Mouse (Mus musculus) right cerebral cortex, adult 2 months (tissue): ENCODE measurements at regions not wholly inside any gene's neighbourhood (a gene's known extent, or its start where the extent isn't known, plus 50 kb on each side); places are given as distances from the start of the nearest gene placed in this dataset.

Source experiments
- DNase-seq, 2 experiments: peaks; one replicate each; pipeline ENCODE4 v3.0.0; 2021 to 2022; ENCODE audit warnings: low spot score in 2 of 2

DNA sequence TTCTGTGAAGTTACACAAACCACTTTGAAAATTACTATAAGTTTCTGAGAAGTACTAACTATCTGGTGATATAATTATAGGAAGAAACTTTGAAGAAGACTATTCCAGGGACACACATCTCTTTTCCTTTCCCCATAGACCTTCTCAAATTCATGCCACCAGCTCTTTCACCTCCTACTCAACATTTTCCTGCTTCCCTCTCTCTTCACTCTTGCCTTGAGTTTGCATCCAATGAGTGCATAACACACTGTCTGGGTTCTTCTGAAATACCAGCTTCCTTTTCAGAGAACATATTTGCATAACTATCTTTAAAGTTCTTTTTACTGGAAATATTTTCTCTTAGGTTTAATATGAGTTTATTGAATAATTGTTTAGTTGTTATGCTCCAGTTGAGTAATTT, 451.9 kb upstream of the Rgs18 start:
- peak in 1 of 2 experiments; percentile 5 for DNase-seq
